Mouse (Mus musculus) mature B cell (primary cell): ENCODE measurements around the gene Thra.

Experiments used
- in situ Hi-C: fragments of 300-500 bp; cut with MboI; formaldehyde crosslinking; loops from 2 replicates; pipeline ENCODE4 v1.14.3; 2019

The Thra gene

DNA sequence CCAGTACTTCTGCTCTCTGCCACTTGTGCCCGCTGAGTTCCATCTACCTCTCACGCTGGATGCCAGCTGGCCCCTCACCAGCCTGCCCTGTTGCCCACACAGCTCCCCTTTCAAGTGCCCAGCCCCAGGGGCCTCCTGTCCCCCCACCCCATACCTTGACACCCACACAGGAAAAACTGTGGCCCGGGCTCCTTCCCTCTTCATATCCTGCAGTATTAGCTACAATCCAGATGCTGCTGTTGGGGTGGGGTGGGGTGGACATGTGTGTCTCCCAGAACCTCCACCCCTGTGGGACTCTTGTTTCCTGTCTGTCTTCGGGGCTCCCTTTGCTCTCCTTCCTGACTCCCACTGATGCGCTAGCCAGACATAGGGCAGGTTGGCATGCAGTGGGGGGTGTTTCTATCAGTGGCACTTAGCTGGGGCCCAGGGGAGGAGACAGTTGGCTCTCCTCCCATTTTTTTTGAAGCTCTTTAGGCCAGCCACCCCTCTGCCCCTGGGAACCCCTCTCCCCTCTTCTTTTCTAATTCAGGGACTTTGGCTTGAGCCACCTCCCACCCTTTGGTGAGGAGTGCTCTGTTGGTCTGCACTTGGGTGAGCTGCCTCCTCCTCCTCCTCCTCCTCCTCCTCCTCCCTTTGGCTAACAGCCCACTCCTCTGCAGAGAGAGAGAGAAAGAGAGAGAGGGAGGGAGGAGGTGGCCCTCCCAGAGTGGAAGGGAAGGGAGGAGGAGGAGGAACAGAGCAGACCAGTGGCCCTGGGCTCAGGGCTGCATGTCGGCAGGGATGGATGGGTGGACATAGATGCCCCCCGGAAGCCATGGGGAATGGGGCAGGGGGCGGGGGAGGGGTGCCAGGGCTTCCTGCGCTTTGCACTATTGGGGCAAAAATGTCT lies 25.2 kb downstream of the Thra start:
- in situ Hi-C loops, result no loop called here

DNA sequence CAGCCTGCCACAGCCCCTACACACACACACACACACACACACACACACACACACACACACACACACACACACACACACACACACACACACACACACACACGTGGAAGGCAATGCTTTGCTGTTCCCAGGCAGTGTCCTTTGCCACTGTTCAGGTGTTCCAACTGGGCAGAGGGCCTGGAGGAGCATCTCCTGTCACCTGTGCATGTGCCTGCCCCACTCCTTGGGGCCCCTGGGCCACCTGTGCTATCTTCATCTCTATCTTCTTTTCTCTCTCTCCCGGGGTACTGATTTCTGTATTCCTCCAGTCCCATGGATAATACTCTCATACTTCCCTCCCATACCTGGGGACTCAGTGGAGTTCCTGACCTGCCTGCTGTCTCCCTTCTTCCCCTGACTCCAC lies 25.9 kb downstream of the Thra start:
- in situ Hi-C loops, result no loop called here

DNA sequence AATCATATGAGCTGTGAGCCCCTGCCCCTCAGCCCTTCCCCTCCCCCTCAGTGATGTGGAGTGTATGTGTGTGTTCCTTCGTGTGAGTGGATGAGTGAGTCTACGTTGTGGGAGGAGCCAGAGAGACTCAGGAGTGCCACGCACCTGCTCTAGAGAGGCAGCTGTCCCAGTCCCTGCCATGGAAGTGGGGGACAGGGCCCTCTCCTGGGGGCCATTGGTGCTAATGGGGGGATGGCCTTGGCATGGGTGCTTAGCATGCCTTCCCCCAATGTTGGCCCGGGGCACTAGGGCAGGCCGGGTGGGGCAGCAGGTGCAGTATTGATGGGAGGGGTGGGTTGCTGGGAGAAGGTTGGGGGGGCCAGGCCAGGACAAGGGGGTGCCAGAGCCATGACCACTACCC lies 26.4 kb downstream of the Thra start:
- in situ Hi-C loops, result no loop called here

DNA sequence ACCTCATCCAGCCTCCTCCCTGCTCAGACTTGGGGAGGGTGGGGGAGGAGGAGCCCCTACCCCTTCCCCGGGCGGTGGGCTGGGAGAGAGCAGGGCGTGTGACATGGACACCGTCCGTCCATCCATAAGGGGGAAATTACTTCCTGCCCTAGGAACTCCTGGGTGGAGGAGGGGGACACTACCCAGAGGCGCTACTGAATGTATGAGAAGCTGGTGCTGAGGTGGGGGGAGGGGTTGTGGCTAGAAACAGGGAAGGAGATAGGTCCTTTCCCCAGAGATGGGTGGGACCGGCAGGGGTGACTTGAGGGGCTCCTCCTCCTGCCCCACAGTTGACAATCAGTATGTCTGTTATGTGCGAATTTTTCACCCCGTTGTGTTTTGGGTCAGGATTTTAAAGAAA lies 26.8 kb downstream of the Thra start:
- in situ Hi-C loops, result no loop called here

DNA sequence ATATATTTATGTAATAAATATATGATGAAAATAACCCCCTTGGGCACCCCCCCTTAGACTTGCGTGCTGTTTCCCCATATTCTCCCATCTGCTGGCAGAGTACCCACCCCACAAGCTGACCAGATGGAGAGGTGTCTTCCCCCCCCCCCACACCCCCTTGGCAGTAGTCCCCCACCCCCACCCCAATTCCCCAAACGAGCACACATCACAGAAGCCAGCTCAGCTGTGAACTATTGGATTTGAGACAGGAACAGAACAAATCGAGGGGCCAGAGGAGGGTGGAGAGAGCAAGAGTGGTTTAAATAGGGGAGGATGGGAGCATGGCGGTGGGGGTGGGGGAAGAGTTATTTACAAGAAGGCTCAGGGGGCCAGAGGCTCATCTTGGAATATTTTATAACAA lies 27.3 kb downstream of the Thra start:
- in situ Hi-C loops, result no loop called here

DNA sequence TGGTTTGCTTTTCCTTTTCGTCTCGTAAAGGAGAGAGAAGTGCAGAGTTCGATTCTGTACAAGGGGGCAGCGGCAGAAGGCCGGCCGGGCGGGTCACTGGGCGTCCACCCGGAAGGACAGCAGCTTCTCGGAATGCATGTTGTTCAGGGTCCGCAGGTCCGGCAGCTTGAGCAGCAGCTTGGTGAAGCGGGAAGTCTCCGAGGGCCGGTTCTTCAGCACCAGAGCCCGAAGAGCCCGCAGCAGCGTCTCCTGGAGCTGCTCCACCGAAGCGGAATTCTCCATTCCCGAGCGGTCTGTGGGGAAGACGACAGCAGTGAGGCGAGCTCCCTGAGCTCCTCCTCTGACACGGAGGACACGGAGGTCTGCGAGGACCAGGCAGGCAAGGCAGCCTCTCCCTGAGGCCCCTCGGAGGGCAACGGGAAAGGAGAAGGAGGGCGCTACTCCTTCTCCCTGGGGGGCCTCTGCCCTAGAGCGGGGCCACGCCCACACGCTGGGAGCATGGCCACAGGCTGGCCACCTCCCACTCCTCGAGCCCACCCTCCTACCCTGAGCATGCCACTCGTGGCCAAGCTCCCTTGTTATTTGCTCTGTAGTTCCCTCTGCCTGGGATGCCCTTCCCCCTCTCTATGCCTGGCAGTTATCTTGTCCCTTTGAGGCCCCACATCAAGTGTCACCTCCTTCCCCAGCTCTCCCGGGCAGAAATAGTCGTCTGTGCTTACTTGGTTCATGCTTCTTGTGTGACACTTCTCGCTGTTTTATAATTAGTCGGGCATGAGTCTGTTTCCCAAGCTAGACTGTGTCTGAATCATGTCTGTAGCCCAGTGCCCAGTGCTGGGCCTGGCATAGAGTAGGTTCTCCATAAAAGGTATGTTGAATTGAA lies 27.9 kb downstream of the Thra start:
- in situ Hi-C loops, result no loop called here

DNA sequence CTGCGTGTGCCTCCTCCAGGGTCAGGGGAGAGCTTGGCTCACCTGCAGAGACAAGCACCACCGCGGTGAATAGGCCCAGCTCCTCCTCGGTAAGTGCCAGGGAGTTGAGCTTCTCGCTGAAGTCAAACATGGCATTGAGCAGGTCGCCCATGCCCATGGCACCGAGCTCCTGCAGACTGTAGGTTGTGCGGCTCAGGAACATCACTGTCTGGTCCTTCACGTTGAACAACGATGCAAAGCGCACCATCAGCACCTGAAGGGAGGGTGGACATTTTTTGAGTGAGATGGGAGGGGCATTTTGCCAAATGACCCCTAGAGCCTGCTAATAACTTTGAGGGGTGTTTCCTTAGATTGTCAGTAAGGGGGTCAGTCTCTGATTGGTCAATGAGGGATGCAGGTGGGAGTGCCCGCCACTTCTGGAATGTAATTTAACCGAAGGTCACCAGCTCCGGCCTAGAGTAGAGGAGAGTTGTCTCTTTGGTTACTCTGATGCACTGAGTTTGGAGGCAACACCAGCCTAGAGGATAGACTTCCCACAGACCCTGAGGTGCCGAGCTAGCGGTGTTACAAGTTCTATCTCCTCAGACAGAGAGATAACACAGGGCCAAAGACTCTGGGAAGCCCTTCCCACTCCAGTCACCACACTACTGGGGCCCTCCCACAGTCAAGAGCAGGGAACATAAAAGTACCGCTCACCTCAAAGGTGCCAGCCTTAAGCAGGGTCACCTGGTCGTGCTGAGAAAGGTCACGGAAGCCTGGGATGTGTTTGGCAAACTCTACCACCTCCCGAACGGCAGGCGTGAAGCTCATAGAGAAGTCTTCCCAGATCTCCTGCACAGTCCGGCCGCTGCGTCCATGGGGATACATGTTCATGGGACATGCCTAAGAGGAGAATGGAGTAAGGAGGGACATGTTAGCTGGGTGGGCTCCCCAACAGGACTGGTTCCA lies 28.8 kb downstream of the Thra start:
- in situ Hi-C loops, result no loop called here

DNA sequence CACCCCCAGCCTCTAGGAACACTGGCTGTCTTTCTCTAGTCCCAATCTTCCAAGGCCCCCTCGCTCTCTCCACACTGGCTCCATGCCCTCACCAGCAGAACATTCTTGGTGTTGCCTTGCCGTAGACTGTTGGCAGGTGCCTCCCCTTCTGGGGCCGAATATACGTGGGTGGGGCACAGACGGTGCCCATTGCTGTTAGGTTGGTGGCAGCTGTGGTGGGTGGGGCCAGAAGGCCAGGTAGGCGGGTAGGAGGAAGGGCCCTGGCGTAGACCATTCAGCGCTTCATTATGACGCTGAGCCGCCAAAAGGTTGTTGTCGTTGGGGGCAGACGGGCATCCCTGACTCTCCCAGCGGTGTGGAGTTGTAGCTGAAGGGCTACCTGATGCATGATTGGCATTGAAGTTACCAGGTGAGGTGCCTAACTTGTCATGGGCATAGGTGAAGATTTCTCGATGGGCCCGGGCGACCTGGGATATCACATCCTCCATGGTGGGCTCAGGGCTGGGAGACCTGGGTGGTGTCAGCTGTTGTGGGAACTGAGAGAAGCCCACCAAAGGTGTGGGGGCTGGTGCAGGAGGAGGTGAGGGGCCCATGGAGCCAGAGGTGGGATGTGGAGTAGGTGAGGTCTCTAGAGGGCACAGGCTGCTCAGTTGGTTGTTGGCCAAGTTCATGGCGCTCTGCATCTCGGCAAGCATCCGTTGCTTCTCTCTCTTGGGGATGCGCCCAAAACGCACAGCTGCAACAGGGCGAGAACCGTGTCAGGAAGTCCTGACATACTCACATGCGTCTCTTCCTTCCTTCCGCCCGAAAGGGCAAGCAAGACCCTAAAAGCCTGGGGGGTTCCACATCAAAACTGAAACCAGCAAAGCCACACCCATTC lies 29.9 kb downstream of the Thra start:
- in situ Hi-C loops, result no loop called here

DNA sequence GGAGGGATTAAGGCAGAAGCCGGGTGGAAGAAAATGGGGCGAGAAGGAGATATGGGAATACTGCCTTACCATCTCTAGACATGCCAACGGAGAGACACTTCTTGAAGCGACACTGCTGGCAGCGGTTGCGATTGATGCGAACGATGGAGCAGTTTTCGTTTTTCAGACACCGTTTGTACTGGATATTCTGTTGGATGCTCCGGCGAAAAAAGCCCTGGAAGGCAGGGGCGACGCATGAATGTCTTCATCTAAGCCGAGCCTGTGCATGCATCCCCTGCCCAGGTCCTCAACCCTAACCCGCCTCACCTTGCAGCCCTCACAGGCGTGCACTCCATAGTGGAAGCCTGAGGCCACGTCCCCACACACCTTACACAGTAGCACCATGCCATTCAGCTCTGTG lies 30.7 kb downstream of the Thra start:
- in situ Hi-C loops, result no loop called here

DNA sequence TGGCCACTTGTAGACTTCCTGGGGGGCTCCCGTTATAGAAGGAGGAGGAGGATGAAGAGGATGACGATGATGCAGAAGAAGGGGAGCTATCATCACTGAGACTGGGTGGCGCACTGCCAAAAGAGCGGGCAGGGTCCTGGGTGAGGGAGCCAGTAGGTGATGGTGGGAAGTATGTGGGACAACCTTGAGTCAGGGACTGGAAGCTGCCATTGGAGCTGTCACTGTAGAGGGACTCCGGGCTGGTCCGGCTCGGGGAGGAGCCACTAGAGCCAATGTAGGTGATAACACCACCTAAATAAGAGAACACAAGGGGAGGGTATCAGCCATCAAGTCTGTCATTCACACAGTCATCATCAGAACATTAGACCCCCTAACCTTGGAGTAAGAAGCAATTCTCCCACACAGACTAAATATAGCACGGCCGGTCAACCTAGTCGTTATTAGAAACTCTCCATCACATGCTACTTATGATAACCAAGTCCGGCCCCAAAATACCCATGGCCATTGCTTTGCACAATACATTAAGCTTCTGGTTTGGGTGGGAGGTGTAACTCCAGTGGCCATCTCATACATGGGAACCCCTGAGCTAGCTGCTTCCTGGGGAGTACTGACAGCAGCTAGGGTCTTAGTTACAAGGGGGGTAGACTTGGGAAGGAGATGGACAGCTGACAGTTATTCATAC lies 31.5 kb downstream of the Thra start:
- in situ Hi-C loops, result no loop called here

DNA sequence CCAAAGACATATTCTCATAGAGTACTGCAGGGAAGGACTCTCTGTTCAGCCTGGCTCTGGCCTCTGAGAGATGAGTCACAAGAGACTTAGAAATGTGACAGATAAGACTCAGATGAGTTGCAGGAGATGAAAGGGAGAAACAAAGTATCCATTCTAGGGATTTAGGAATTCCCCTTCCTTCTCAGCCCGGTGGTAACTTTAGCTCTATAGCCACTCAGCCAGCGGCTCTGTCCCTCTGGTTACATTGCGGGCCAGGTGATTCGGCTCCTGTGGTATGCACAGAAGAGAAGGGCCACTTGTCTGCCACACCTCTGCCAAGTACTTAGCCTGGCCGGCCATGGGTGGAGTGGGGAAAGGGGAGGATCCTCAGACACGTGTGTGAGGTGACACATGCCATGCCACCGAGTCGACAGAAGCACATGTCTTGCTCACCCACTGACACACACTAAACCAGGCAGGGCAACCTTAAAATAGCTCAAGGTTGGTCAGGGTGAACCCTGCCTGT lies 32.3 kb downstream of the Thra start:
- in situ Hi-C loops, result no loop called here

DNA sequence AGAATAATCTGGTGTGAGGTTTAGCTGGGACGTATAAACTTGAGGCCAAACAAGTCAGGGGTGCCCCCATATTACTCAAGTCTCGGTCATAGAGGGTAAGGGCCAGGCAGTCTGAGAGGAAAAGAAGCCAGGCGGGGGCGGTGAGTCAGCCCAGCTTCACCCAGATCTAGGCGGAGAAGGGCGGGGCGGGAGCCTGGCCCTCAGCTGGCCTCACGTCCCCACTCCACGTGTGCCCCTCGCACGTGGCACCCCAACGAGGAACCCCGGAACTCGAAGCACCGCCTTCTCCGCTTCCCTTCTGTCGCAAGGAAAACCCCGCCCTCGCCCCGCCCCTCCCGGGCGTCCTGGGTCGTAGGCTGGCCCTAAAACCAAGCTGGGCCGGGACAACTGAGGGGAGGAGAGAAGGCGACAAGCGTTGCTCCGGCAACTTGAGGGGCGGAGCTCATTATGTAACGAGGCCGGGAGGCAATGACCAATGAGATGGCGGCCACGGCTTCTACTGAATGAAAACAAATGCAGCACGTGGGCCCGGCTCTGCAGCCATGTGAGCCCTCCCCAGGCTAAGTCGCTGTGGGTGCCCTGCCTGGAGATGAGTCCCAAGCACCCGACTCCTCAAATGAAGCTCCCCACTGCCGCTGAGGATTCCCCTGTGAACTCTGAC lies 33.3 kb downstream of the Thra start:
- in situ Hi-C loops, result no loop called here

DNA sequence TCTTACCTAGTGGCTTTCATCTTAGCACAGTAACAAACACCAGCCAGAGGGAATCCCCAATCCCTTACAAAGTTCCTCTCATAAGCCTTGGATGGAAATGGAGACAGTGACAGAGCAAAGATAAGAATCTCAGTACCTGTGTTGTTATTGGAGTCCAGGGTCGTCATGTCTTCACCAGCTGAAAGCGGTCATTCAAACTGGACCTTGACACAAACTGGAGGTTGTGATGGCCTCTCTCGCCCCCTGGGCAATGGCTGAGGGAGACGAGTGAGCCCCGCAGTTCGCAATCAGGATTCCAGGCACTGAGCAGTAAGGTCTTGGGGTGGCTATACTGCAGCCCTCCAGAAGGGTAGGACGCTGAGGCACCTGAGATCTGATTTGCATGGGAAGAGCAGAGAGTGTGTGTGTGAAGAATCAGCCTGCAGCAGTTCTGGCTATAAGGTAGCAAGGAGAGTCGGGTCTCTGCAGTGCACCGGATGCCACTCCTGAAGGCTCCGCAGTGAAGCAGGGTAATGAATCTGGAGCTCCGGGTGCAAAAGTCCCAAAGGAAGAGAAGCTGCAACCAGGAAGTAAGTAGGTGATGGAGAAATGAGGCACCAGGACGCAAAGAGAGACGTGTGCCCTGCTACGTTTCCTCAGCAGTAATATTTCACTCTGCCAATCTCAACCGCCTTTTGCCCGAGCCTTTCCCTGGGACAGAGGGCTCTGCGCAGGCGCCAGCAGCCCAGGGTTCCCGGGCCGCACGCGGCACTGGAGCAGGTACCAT lies 34.3 kb downstream of the Thra start, which contains the start of gene Nr1d1:
Nr1d1 (minus strand) TSS at position 752 of the 766 bp plus-strand sequence.
- in situ Hi-C loops, result no loop called here

DNA sequence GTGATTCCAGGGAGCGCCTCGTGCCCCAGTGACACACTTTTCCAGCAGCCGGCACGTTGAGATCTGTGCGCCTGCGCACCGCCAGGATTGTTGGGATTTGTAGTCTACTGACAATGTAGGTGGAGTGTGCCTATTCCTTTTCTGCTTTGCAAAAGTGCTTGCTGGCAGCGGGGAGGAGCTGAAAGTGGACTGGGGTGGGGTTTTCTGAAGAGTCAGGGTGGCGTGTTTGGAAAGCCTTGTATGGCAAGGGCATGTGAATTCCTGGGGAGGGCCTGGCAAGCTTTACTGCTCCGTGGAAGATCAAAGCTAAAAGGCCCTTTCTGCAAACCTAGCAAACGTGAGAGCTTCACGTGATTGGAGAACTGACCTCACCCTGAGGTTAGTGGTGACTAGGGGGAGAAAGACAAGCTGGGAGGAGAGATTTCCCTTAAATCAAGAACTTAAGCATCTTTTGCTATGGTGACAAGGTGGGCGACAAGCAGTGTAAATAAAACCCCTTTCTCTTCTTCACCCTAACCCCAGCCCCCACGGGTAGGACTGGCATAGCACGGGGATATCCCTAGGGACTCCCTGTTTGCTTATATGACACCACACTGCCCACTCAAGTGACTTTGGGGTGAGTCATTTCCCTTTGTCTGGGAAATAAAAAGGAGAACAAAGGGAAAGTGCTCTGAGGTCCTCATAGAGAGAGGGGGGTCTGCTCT lies 35.1 kb downstream of the Thra start:
- in situ Hi-C loops, result no loop called here

DNA sequence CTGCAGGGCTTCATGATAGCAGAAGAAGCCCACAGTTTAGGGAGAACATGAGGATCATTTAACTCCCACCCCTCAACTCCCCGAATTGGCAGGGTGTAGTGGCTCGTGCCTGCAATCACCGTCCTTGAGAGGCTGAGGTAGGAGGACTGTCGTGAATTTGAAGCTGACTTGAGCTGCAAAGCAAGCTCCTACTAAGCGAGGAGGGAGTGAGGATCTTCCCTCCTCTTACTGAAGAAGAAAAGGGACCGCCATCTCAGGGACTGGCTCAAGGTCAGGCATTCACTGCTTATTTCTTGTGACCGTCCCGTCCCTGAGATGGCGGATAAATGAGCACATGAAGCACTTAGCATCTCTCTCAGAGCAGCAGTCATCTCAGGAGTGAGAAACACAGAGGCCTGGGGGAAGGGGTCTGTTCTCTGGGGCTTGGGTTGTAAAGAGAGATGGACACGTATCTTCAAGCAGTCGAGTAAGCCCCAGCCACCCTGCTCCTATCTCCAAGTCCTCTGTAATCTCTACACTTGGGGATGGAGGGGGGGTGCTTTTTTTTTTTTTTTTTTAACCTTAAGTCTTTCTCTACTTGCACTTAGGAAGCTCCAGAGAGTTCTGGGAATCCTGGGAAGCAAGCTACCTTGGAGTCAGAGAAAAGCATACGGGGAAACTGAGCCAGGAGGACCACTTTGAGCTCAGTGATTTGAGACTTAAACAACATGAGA lies 35.8 kb downstream of the Thra start:
- in situ Hi-C loops, result no loop called here

DNA sequence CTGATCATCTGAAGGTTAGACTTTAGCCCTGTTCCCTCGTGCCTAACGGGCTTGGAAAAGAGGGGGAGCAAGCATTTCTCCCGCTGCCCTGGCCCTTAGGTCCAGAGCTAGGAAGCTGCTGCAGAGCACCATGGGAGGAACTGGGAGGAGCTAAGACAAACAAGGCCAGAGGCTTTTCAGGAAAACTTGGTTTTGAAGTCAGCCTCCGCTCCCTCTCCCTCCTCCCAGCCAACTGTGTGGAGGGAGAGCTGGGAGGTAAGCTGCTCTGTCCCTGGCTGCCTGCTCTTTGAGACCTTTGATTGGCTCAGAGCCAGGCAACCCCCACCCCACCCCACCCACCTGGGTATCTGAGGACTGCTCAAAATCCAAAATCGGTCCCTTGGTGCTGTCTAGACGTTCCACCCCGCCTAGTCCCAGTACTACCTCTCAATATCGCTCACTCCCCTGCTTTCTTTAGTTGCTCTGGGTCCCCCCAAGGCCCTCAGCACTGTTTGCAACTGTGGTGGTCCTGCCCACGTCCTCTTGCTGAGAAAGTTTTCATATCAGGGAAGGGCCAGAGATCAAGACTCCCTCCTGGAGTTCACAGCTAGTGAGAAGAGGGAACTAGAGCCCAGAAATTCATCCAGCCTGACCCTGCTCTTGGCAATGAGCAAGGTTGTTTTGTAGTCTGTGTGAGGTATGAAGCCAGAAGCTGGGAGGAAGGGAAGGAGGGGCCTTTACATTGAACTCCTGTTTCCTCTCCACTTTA lies 36.6 kb downstream of the Thra start:
- in situ Hi-C loops, result no loop called here

DNA sequence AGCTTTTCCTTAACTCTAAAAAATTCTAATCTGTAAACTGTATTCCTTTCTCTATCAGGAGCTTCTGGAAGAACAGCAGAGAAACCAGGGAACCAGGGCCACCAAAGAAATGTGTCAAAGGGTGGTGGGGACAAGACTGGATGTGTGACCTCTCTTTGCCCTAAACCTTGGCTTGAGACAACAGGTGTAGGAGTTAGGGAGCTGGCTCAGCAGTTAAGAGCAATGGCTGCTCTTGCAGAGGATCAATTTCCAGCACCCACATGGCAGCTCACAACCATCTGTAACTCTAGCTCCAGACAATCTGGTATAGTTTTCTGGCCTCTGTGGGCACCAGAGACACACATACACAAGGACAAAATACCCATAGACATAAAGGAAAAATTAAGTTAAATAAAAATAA lies 37.5 kb downstream of the Thra start:
- in situ Hi-C loops, result no loop called here
